Mouse (Mus musculus) neural tube, embryonic 14.5 days (tissue): ENCODE results near the gene Krt25. TPM values are rescaled to one million over a fixed set of nuclear protein-coding genes. Genes with fewer than 3 reads are reported as not detected.

ENCODE experiments used
- polyA plus RNA-seq: library from polyadenylated mRNA; unstranded; fragments of >200 nt; fragmentation: Nextera tagmentation; extraction: Ambion mirVana; gene quantifications from 2 replicates; pipeline ENCODE4 v1.2.1, GENCODE M21; 2014

Krt25 gene
- polyA plus RNA-seq, 1 experiment from 2014 or later, result 0.79 TPM

Other genes starting within 250 kb of the Krt25 start
- gene Tns4, start 233.6 kb downstream of the Krt25 start, polyA plus RNA-seq, result 0.28 TPM in 1 of 2 replicates, not detected in the other
- gene Ccr7, start 167.9 kb downstream of the Krt25 start, polyA plus RNA-seq, result not detected in 2 replicates
- 155 and 157 TPM in 2 replicates for gene Smarce1, start 91.9 kb downstream of the Krt25 start, polyA plus RNA-seq
- gene Krt222, start 78.9 kb downstream of the Krt25 start, polyA plus RNA-seq, result 9.5 and 11.6 TPM in 2 replicates
- gene Krt24, start 37.7 kb downstream of the Krt25 start, polyA plus RNA-seq, result not detected in 2 replicates
- gene Krt26, start 15.0 kb upstream of the Krt25 start, polyA plus RNA-seq, result 0.10 and 0.29 TPM in 2 replicates
- 0.43 TPM in 1 of 2 replicates, not detected in the other for gene Krt27, start 28.2 kb upstream of the Krt25 start, polyA plus RNA-seq
- gene Krt28, start 52.0 kb upstream of the Krt25 start, polyA plus RNA-seq, result 0.24 and 0.32 TPM in 2 replicates
- 33.7 and 39.7 TPM in 2 replicates for gene Krt10, start 66.4 kb upstream of the Krt25 start, polyA plus RNA-seq
- gene Krt12, start 99.3 kb upstream of the Krt25 start, polyA plus RNA-seq, result not detected in 2 replicates
- gene Krt20, start 115.2 kb upstream of the Krt25 start, polyA plus RNA-seq, result 0.13 TPM in 2 replicates
- 0.22 TPM in 1 of 2 replicates, not detected in the other for gene Krt23, start 170.2 kb upstream of the Krt25 start, polyA plus RNA-seq
- not detected in 2 replicates for gene Krt39, start 198.4 kb upstream of the Krt25 start, polyA plus RNA-seq
- not detected in 2 replicates for gene Krt40, start 220.2 kb upstream of the Krt25 start, polyA plus RNA-seq
- not detected in 2 replicates for gene Krtap3-3, start 227.9 kb upstream of the Krt25 start, polyA plus RNA-seq
- not detected in 2 replicates for gene Krtap3-2, start 233.9 kb upstream of the Krt25 start, polyA plus RNA-seq
- gene Gm11939, start 236.5 kb upstream of the Krt25 start, polyA plus RNA-seq, result not detected in 2 replicates
- gene Krtap3-1, start 243.7 kb upstream of the Krt25 start, polyA plus RNA-seq, result not detected in 2 replicates